Mouse (Mus musculus) R1 (cell line): ENCODE data around the gene Ccl28.
"Not testable (repeated sequence)": the region's sequence is repeated elsewhere in the genome, so short reads cannot be mapped to it uniquely, and the experiment has no call there.

Source experiments
- DNase-seq: peaks from one replicate; pipeline ENCODE4 v3.0.0-alpha.2; 2018; ENCODE audit warnings: low read depth, low spot score

Ccl28 gene

DNA sequence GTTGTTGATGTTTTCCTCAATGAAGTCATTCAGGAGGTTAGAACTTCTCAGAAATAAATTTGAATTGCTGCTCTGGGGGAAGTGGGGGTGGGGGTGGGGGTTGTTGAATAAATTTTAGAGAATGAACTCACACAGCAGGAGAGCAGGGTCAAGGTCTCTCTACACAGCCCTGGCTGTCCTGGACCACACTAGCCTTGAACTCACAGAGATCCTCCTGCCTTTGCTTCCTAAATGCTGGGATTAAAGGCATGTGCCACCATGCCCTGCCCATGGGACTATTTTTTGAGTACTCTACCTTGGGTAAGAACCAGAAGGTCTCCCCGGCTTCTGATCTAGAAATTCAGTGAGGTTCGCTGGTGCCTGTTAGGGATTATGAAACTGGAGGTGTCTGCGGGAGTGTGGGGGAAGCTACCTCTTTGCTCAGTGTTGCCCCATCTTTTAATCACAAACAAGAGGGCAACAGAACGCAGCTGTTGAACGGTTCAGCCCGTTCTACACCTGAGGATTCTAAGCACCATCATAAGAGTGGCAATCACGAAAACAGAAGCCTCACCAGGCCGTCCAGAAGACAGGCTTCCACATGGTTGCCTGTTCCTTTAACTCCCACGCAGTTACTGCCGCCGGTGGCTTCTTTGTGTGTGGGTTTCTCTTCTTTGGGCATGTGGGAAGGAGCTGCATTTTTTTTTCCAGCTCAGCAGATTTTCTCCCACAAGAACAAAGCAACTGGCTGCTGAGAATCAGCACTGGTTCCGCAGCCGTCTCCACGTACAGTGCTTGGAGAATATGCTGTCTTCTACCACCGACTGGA, 25.5 kb downstream of the Ccl28 start:
- DNase-seq = peak; percentile 62

DNA sequence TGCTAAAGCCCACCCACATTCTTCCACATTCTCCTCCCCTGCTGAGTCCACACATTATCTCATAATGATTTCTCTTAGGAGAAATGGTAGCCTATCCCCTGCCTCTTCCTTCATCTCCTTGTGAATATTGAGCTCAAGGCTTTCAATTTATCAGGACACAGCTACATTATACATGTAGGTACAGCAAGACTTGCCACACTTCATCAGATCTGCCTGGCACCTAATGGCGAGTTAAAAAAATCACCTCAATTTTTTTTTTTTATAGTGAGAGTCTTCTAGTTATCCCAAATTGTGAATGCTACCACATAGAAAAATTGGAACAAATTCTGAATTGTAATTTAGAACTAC, 26.1 kb downstream of the Ccl28 start:
- no peak for DNase-seq

DNA sequence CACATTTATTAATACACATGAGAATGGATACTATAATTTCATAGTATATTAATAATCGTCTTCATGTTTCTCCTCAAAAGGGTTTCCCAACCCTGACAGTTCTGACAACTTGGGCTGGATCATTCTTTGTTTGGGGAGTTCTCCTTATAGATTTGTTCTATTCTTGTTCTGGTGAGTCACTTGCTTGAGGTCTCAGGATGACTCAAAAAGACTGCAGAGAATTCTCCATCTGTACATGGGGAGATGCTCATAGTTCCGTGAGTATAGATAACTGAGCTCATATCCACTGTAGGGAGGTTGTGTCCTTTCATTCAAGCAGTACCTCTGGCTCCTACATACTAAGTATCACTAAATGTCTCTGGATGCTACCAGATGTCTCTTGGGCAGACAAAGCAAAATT, 31.1 kb downstream of the Ccl28 start:
- no peak for DNase-seq

- no peak for DNase-seq
Observed at GRCm38 (mm10) chr13:119656246-119656645, 32.6 kb downstream of the Ccl28 start.

DNA sequence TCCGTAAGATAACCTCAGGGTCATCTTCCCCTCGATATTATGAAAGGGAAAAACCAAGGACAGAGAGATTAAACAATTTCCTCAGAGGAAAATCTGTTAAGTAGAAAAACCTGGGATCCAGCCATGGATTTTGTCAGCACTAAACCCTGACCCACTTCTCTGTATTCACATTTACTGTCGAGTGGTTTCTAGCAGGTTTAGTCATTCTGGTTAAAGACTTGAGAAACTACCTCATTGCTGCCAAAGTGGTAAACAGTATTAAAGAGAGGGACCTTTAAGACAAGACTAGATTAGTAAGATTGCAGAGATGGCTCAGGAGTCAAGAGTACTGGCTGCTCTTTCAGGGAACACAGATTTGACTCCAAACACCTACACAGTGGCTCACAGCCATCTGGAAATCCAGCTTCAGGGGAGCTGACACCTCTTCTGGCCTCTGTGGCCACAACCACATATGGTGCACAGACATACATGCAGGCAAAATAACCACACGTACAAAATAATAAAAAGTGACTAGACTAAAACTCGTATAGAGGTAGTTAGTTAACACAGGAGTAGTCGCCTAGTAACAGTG, 33.3 kb downstream of the Ccl28 start:
- no peak for DNase-seq

GRCm38 (mm10) chr13:119661420-119661819, 37.8 kb downstream of the Ccl28 start:
- not testable (repeated sequence) for DNase-seq

GRCm38 (mm10) chr13:119678794-119679193, 55.2 kb downstream of the Ccl28 start:
- DNase-seq = no peak

DNA sequence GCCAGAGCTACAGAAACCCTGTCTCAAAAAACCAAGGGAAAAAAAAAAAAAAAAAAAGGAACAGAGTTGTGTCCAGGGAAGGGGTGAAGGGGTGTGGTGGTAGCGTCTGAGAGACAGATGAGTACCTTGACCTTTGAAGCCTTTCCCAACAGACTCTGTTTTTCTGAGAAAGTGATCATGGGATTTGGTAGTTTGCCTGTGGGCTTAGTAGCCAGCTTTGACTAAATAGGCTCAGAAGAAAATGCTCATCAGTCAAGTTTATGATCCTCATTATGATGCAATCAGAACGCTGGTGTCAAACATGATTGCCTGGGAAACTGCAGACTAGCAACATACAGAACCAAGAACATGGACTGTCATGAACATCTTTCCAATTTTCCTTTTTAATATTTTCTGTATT, 56.1 kb downstream of the Ccl28 start:
- no peak for DNase-seq

DNA sequence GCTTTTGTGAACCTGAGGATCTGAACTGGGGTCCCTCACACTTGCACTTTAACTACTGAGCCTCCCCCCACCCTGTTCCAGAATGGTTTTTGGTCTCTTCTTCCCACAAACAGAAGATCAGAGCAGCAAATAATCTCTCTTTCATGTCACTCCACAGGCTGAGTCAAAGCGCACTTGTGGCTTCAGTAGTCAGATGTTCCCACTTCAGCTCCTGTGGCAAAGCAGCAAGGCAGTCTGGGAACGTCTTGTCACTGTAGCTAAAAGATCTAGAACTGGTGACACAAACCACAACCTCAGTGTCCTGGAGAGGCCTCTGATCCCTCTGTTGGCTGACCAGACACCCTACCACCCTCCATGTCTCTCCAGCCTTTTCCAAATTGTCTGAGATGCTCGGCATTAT, 57.5 kb downstream of the Ccl28 start:
- no peak for DNase-seq

- no peak for DNase-seq
Observed at GRCm38 (mm10) chr13:119684416-119685177, 61.0 kb downstream of the Ccl28 start.

DNA sequence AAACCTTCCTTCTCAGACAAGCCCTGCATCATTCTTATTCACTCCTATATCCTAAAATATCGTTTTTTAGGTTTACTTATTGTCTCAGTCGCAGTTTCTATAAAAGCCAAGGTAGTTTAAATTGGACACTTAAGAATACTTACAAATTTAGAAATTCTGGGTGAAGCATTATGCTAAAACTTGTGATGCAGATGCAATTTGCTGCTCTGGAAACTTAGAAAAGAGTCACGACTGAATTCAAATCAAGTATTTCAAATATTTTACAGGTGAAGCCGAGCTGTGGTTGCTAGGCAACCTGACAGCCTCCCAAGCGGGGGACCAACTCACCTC, 66.1 kb downstream of the Ccl28 start:
- no peak for DNase-seq

GRCm38 (mm10) chr13:119690039-119690728, 66.6 kb downstream of the Ccl28 start, which contains the start of gene Hmgcs1:
Hmgcs1 (plus strand) TSS chr13:119690379.
- DNase-seq = peak; percentile 100

DNA sequence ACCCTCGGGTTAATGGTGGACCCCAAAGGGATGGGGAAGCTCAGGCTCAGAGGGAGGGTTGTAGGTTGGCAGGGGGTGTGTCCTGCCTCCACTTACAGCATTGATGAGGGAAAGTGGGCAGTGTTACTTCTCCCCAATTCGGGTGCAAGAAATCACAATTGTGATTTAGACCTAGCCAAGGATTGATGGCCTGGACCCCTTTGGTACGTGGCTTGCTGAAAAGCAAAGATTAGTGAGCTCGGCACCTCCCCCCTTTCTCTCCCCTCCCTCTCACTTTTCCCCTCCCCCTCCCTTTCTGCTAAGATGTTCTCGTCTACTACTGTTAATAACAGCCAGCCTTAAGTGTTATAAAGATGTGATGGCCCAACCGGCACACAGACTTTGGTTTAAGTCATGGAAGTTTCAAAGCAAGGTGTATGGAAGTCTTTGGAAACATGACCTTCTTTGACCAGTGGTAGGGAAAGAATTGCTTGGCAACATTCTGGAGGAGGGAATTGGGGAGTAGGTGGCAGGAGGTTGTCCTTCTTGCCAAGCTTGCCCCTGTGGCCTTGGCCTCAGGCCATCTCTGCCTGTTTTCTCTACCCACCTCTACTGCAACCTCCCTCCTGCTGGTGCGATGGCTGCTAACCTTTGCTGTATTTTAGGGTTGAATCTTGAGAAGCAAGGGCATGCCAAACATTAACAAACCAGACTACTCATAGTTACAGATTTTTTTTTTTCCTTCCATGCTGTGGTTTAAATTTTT, 67.4 kb downstream of the Ccl28 start:
- DNase-seq = peak; percentile 56

DNA sequence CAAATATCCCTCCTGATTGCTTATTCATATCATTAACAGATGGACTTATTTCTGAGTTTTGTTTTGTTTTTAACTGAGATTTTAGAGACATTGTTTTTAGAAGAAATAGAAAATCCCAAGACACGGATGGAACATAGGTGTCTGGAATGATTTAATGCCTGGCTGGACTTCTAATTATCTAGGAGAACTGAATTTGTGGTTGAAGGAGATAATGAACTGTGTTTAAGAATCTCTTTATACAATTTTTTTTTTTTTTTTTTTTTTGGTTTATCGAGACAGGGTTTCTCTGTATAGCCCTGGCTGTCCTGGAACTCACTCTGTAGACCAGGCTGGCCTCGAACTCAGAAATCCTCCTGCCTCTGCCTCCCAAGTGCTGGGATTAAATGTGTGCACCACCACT, 68.3 kb downstream of the Ccl28 start:
- not testable (repeated sequence) for DNase-seq

- peak; percentile 52 for DNase-seq
Observed at GRCm38 (mm10) chr13:119695676-119696075, 72.1 kb downstream of the Ccl28 start.

DNA sequence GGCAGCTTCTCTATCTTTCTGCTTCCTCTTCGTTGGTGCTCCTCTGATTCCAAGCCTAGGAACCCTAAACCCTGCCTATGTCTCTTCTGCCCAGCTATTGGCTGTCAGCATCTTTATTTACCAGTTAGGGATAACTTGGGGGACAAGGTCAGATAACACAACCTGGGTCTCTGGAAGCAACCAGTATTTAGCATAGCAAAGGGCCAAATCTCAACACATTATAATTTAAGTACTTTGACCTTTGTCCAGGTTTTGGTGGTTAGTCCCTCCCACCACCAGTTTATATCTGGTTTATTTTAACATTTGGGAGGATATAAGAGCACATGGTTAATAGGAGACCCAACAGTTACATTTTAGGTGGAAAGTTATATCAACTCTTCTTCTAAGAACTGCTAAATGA, 72.9 kb downstream of the Ccl28 start:
- DNase-seq = peak; percentile 26

DNA sequence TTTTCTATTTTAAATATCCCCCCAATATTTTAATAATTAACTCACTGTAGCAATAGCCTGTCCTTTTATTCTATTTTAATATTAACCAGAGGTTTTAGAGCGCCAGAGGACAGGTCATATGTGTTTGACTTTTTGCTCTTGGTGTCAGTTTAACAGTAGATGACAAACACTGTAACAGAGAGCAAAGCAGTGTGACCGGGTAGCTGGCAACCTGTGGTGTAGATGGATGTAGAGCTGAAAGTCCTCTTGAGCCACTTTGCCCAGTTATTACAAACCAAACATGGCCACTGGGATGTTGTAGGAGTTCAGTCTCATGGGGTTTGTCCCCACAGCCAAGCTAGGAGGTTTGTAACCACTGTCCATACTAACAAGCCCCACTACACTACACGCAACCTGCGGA, 74.8 kb downstream of the Ccl28 start:
- no peak for DNase-seq
